Mouse (Mus musculus): ENCODE results near the gene Tspan5. TPM values are rescaled to one million over a fixed set of nuclear protein-coding genes. Genes with fewer than 3 reads are reported as not detected.

The Tspan5 gene
- polyA plus RNA-seq (2014; fragmentation: Illumina TruSeq; extraction: RNeasy Lipid Tissue Mini Kit (QIAGEN cat#74804)) = 33.7 TPM

DNA sequence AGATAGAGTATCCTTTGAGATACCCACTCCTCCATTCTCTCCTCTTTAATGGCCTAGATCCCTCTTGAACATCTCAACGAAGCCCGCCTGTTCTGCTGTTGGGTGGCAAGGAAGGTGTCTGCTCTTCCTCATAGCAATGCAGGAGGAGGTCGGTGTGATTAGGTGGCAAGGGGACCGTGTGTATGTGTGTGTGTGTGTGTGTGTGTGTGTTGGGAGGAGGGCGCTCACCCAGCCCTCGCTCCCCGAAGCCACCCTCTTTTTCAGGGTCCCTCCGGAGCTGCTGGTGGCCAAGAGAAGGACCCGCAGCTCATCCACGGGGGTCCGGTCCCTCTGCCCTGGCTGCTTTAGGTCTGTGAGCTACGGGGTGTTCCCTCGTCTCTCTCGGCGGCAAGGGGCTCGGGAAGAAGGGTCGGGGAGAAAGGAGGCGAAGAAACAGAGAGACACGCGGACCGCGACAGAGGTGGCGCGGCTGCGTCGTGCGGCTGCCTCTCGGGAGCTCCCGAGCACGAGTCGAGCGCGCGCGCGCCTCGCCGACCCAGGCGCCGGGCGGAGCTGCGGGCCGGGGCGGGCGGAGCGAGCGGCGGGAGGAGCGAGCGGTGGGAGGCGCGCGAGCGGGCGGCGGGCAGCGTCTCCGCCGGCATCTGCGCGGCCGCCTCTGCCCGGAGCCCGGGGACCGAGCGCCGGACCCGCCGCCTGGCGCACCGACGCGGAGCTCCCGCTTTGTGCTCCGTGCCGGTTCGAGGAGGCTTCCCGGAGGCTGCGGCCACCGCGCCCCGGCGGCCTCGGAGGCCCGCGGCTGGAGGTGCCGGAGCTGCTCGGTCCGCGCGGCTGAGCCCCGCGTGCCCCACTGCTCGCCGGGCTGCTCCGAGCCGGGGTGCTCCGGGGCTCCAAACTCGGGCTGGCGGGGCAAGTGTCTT lies at the start of gene Tspan5:
TSS of gene Tspan5 (plus strand) at position 547 of the 917 bp plus-strand sequence.

Other genes with a start within 250 kb of the Tspan5 start
- gene Eif4e, start 216.0 kb upstream of the Tspan5 start, polyA plus RNA-seq (2014; fragmentation: Illumina TruSeq; extraction: RNeasy Lipid Tissue Mini Kit (QIAGEN cat#74804)) = 310 TPM